Mouse (Mus musculus) C2C12 (cell line): Measurements from ENCODE around the gene Txnrd2. TPM values are rescaled to one million over a fixed set of nuclear protein-coding genes. Genes with fewer than 3 reads are reported as not detected.

Experiments
- H3K27me3 ChIP-seq: one replicate; pipeline ENCODE4 v1.6.1; 2011; ENCODE audit not compliant: control insufficient read depth, insufficient read depth, insufficient read length
- H3K36me3 ChIP-seq: one replicate; pipeline ENCODE4 v1.6.1; 2011; ENCODE audit not compliant: control insufficient read depth, insufficient read depth
- H3K4me3 ChIP-seq: one replicate; pipeline ENCODE4 v1.5.1; 2011; ENCODE audit warnings: mild to moderate bottlenecking, control low read depth; ENCODE audit not compliant: poor library complexity, insufficient read depth, severe bottlenecking
- H3K79me2 ChIP-seq: one replicate; pipeline ENCODE4 v1.6.1; 2011; ENCODE audit not compliant: control insufficient read depth, insufficient read depth
- H3K79me3 ChIP-seq: one replicate; pipeline ENCODE4 v1.6.1; 2011; ENCODE audit warnings: low read depth, control low read depth
- H3ac ChIP-seq: one replicate; pipeline ENCODE3; 2011; ENCODE audit warnings: low read depth; ENCODE audit not compliant: control insufficient read depth, insufficient read length
- CEBPB ChIP-seq: IDR thresholded peaks from one replicate; pipeline ENCODE4 v1.6.1; 2011; ENCODE audit warnings: low read depth, mild to moderate bottlenecking, control low read depth, moderate library complexity
- CTCF ChIP-seq: IDR thresholded peaks from one replicate; pipeline ENCODE4 v1.5.1; 2011; ENCODE audit not compliant: control insufficient read depth, insufficient read depth, insufficient read length
- FOSL1 ChIP-seq: IDR thresholded peaks from one replicate; pipeline ENCODE4 v1.8.0; 2011; ENCODE audit warnings: mild to moderate bottlenecking, low read length; ENCODE audit not compliant: poor library complexity, insufficient read depth, severe bottlenecking
- MAX ChIP-seq: IDR thresholded peaks from one replicate; pipeline ENCODE4 v1.6.1; 2011; ENCODE audit warnings: mild to moderate bottlenecking, control low read depth
- MYOD1 ChIP-seq: IDR thresholded peaks from one replicate; pipeline ENCODE4 v1.6.1; 2011; ENCODE audit warnings: low read depth; ENCODE audit not compliant: control insufficient read depth, insufficient read length
- MYOG ChIP-seq: IDR thresholded peaks from one replicate; pipeline ENCODE4 v1.6.1; 2011; ENCODE audit not compliant: control insufficient read depth, insufficient read length; ENCODE audit errors: extremely low read depth
- USF1 ChIP-seq: IDR thresholded peaks from one replicate; pipeline ENCODE4 v1.6.1; 2011; ENCODE audit warnings: low read depth, mild to moderate bottlenecking, control low read depth, moderate library complexity
- polyA plus RNA-seq: library from polyadenylated mRNA; unstranded; fragments of >200 nt; fragmentation: generic; extraction: Trizol; gene quantifications from one replicate; pipeline ENCODE4 v1.2.1, GENCODE M21; 2012; ENCODE audit warnings: missing spikeins

Gene Txnrd2
- polyA plus RNA-seq, 1 experiment: 19.4 TPM

GRCm38 (mm10) chr16:18418756-18419602, 7.2 kb upstream of the Txnrd2 start:
- Histone ChIP-seq H3K36me3 (peaks cover 50% of the 10 kb centered on the region), H3K79me2 (peaks cover 79% of the 10 kb centered on the region), H3K4me3 (no peak overlapping the region), H3K79me3 (peaks cover 30% of the 10 kb centered on the region), H3K27me3 (no peaks in the 10 kb centered on the region), H3ac (no peak overlapping the region)
- no peak for TF ChIP-seq MAX
- no peak for TF ChIP-seq MYOD1
- TF ChIP-seq USF1: no peak
- no peak for TF ChIP-seq CTCF

GRCm38 (mm10) chr16:18419603-18420026, 6.6 kb upstream of the Txnrd2 start:
- Histone ChIP-seq H3ac (no peak overlapping the region), H3K79me2 (peaks cover 79% of the 10 kb centered on the region), H3K27me3 (no peaks in the 10 kb centered on the region), H3K79me3 (peaks cover 32% of the 10 kb centered on the region), H3K4me3 (no peak overlapping the region), H3K36me3 (peaks cover 46% of the 10 kb centered on the region)
- TF ChIP-seq MYOG: no peak
- no peak for TF ChIP-seq CTCF

- no peaks in the 10 kb centered on the region for H3K27me3 ChIP-seq
- peaks cover 79% of the 10 kb centered on the region for H3K79me2 ChIP-seq
- no peak overlapping the region for H3K4me3 ChIP-seq
- H3ac ChIP-seq: no peak overlapping the region
- peaks cover 38% of the 10 kb centered on the region for H3K36me3 ChIP-seq
- H3K79me3 ChIP-seq: peaks cover 34% of the 10 kb centered on the region
- no peak for TF ChIP-seq FOSL1
- TF ChIP-seq USF1: no peak
- no peak for TF ChIP-seq CTCF
- TF ChIP-seq CEBPB: no peak
- no peak for TF ChIP-seq MYOG
- TF ChIP-seq MYOD1: no peak
- no peak for TF ChIP-seq MAX
These were observed 5.6 kb upstream of the Txnrd2 start for GRCm38 (mm10) chr16:18420571-18420970.

- H3K79me3 ChIP-seq: peaks cover 34% of the 10 kb centered on the region
- peaks cover 79% of the 10 kb centered on the region for H3K79me2 ChIP-seq
- no peak overlapping the region for H3K4me3 ChIP-seq
- H3K36me3 ChIP-seq: peaks cover 31% of the 10 kb centered on the region
- no peaks in the 10 kb centered on the region for H3K27me3 ChIP-seq
- H3ac ChIP-seq: no peak overlapping the region
- TF ChIP-seq FOSL1: no peak
- no peak for TF ChIP-seq CTCF
- TF ChIP-seq MYOD1: no peak
- no peak for TF ChIP-seq MAX
- no peak for TF ChIP-seq USF1
- TF ChIP-seq CEBPB: no peak
- no peak for TF ChIP-seq MYOG
These were observed 2.8 kb upstream of the Txnrd2 start for GRCm38 (mm10) chr16:18423203-18423914.

GRCm38 (mm10) chr16:18423915-18424265, 2.3 kb upstream of the Txnrd2 start:
- Histone ChIP-seq H3K4me3 (no peak overlapping the region), H3ac (no peak overlapping the region), H3K36me3 (peaks cover 30% of the 10 kb centered on the region), H3K79me3 (peaks cover 32% of the 10 kb centered on the region), H3K79me2 (peaks cover 74% of the 10 kb centered on the region), H3K27me3 (no peaks in the 10 kb centered on the region)
- TF ChIP-seq CTCF (no peak), MYOG (no peak), CEBPB (no peak), USF1 (no peak), MYOD1 (no peak), MAX (no peak), FOSL1 (no peak)
